13 mouse cellular contexts compared by ENCODE assay signal in the genomic region with DNA sequence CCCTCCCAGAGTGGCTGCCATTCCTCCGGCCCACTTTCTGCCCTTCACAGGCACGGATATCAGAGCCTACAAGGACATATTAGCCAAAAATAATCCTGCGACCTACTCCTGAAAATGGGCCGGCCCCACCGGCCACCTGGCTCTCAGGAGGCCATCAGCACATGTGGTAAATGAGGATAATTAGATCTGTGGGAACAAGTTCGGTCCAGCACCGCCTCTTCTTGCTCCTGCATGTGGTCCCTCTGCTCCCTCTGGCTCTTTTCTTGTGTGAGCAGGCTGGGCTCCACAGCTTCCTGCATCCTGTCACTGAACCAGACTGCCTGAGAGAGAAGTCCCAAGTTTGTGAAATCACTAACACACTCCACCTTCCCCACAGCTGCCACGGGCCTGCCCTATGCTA. TPM values are rescaled to one million over a fixed set of nuclear protein-coding genes. Genes with fewer than 3 reads are reported as not detected.
A peak's percentile ranks its signal among the peaks of the same experiment; 100 is the strongest.
DNase-seq lines count a peak whose midpoint lies in the region; ATAC-seq and TF ChIP-seq lines count a peak whose summit lies in the region.
"Had no signal": no experiment of that assay in that cellular context is flagged by ENCODE, and none has a peak within 500 bp of the region (broad histone marks: within the 10 kb centered on the region; RNA-seq: fewer than 3 reads in every experiment).

No protein-coding gene starts in this region.

- 0 out of 2 replicates have a peak overlapping the region, but pooled peaks have one; percentile 4 for H3K9ac ChIP-seq in hindbrain, embryonic 16.5 days (ENCODE audit: low read depth, low read length)
- no peak overlapping the region for H3K9ac ChIP-seq in hindbrain, postnatal 0 days (replicated peaks; ENCODE audit: low read length)
- no peak overlapping the region for H3K9ac ChIP-seq in neural tube, embryonic 12.5 days
- H3K9ac ChIP-seq in neural tube, embryonic 15.5 days (replicated peaks) = no peak overlapping the region
- H3K9ac ChIP-seq in liver, embryonic 15.5 days = no peak overlapping the region
- H3K9ac ChIP-seq: hindbrain, embryonic 12.5 days; limb, embryonic 15.5 days; midbrain, embryonic 13.5 days had no signal

- H3K27ac ChIP-seq in hindbrain, embryonic 16.5 days (ENCODE audit: low read depth, low read length) = no peak overlapping the region
- H3K27ac ChIP-seq in hindbrain, postnatal 0 days = no peak overlapping the region
- H3K27ac ChIP-seq in neural tube, embryonic 12.5 days = 0 out of 2 replicates have a peak overlapping the region, but pooled peaks have one; percentile 10
- H3K27ac ChIP-seq in neural tube, embryonic 15.5 days (replicated peaks) = no peak overlapping the region
- H3K27ac ChIP-seq in liver, embryonic 15.5 days (replicated peaks) = no peak overlapping the region
- H3K27ac ChIP-seq: hindbrain, embryonic 12.5 days; limb, embryonic 15.5 days; midbrain, embryonic 13.5 days had no signal

- peak; percentile 44 for DNase-seq in cerebellum, adult 9-11 months
- DNase-seq in cerebellum, adult 8-10 months = no peak
- no peak for DNase-seq in hindbrain, postnatal 0 days (ENCODE audit: low spot score)
- no peak for DNase-seq in left cerebral cortex, adult 9 months (ENCODE audit: low spot score in 2 of 2)
- DNase-seq: thymus, postnatal 36 days had no signal

- no peaks in the 10 kb centered on the region for H3K27me3 ChIP-seq in hindbrain, embryonic 16.5 days (replicated peaks; ENCODE audit: control insufficient read depth, insufficient read depth, low read length)
- no peaks in the 10 kb centered on the region for H3K27me3 ChIP-seq in hindbrain, postnatal 0 days (ENCODE audit: insufficient read depth, low read length)
- no peaks in the 10 kb centered on the region for H3K27me3 ChIP-seq in neural tube, embryonic 12.5 days (replicated peaks)
- H3K27me3 ChIP-seq in neural tube, embryonic 15.5 days (replicated peaks) = no peaks in the 10 kb centered on the region
- peaks cover 21% of the 10 kb centered on the region for H3K27me3 ChIP-seq in liver, embryonic 15.5 days
- H3K27me3 ChIP-seq: hindbrain, embryonic 12.5 days; limb, embryonic 15.5 days; midbrain, embryonic 13.5 days had no signal

- no peak for TF ChIP-seq CTCF in hindbrain, postnatal 0 days (IDR thresholded peaks at IDR 0.05; ENCODE audit: low read depth)

- H3K36me3 ChIP-seq in hindbrain, embryonic 16.5 days (ENCODE audit: control insufficient read depth, insufficient read depth, low read length) = no peaks in the 10 kb centered on the region
- no peaks in the 10 kb centered on the region for H3K36me3 ChIP-seq in hindbrain, postnatal 0 days (ENCODE audit: insufficient read depth, low read length)
- H3K36me3 ChIP-seq in neural tube, embryonic 12.5 days = no peaks in the 10 kb centered on the region
- H3K36me3 ChIP-seq in neural tube, embryonic 15.5 days = no peaks in the 10 kb centered on the region
- H3K36me3 ChIP-seq in liver, embryonic 15.5 days (replicated peaks) = no peaks in the 10 kb centered on the region
- H3K36me3 ChIP-seq: hindbrain, embryonic 12.5 days; limb, embryonic 15.5 days; midbrain, embryonic 13.5 days had no signal

- ATAC-seq in hindbrain, embryonic 16.5 days = no peak
- no peak for ATAC-seq in hindbrain, postnatal 0 days
- ATAC-seq in neural tube, embryonic 12.5 days (ENCODE audit: low FRiP score, low read depth) = no peak
- ATAC-seq in neural tube, embryonic 15.5 days (ENCODE audit: low FRiP score) = no peak
- no peak for ATAC-seq in liver, embryonic 15.5 days (ENCODE audit: insufficient read depth)
- ATAC-seq: activated CD4-positive, CD25-positive, alpha-beta regulatory T cell, adult 4 months; midbrain, embryonic 13.5 days had no signal

- 72% methylated on average over 8 of the region's 8 CpGs for WGBS in hindbrain, embryonic 16.5 days
- 78% methylated on average over 8 of the region's 8 CpGs for WGBS in hindbrain, postnatal 0 days
- WGBS in neural tube, embryonic 12.5 days = 70% methylated on average over 8 of the region's 8 CpGs
- WGBS in neural tube, embryonic 15.5 days = 65% methylated on average over 8 of the region's 8 CpGs
- 34% methylated on average over 8 of the region's 8 CpGs for WGBS in liver, embryonic 15.5 days (ENCODE audit: insufficient replicate concordance)

- H3K4me2 ChIP-seq in hindbrain, embryonic 16.5 days (ENCODE audit: low read length) = no peak overlapping the region
- H3K4me2 ChIP-seq in hindbrain, postnatal 0 days (ENCODE audit: low read depth, low read length) = no peak overlapping the region
- no peak overlapping the region for H3K4me2 ChIP-seq in neural tube, embryonic 12.5 days (replicated peaks)
- H3K4me2 ChIP-seq in neural tube, embryonic 15.5 days = no peak overlapping the region
- peak overlapping the region; percentile 3; the same call in 1 of the 2 replicates for H3K4me2 ChIP-seq in liver, embryonic 15.5 days
- H3K4me2 ChIP-seq: hindbrain, embryonic 12.5 days; limb, embryonic 15.5 days; midbrain, embryonic 13.5 days had no signal

- no peaks in the 10 kb centered on the region for H3K9me3 ChIP-seq in hindbrain, embryonic 16.5 days (ENCODE audit: control insufficient read depth, low read length)
- H3K9me3 ChIP-seq in hindbrain, postnatal 0 days (ENCODE audit: low read length) = no peaks in the 10 kb centered on the region
- H3K9me3 ChIP-seq in neural tube, embryonic 12.5 days = no peaks in the 10 kb centered on the region
- no peaks in the 10 kb centered on the region for H3K9me3 ChIP-seq in neural tube, embryonic 15.5 days (replicated peaks)
- H3K9me3 ChIP-seq in liver, embryonic 15.5 days (replicated peaks) = no peaks in the 10 kb centered on the region
- H3K9me3 ChIP-seq: hindbrain, embryonic 12.5 days; limb, embryonic 15.5 days; midbrain, embryonic 13.5 days had no signal

- H3K4me3 ChIP-seq in hindbrain, embryonic 16.5 days (ENCODE audit: low read length) = no peak overlapping the region
- no peak overlapping the region for H3K4me3 ChIP-seq in hindbrain, postnatal 0 days (ENCODE audit: low read length)
- no peak overlapping the region for H3K4me3 ChIP-seq in neural tube, embryonic 12.5 days
- no peak overlapping the region for H3K4me3 ChIP-seq in neural tube, embryonic 15.5 days (replicated peaks)
- no peak overlapping the region for H3K4me3 ChIP-seq in liver, embryonic 15.5 days (replicated peaks)
- H3K4me3 ChIP-seq: hindbrain, embryonic 12.5 days; limb, embryonic 15.5 days; midbrain, embryonic 13.5 days had no signal

- peaks cover 10% of the 10 kb centered on the region for H3K4me1 ChIP-seq in hindbrain, embryonic 16.5 days (ENCODE audit: control insufficient read depth, insufficient read depth, low read depth, low read length)
- H3K4me1 ChIP-seq in hindbrain, postnatal 0 days (ENCODE audit: insufficient read depth, low read length) = no peaks in the 10 kb centered on the region
- H3K4me1 ChIP-seq in neural tube, embryonic 12.5 days = peaks cover 25% of the 10 kb centered on the region
- peaks cover 25% of the 10 kb centered on the region for H3K4me1 ChIP-seq in neural tube, embryonic 15.5 days
- peaks cover 64% of the 10 kb centered on the region for H3K4me1 ChIP-seq in liver, embryonic 15.5 days (replicated peaks)

RNA-seq across cellular contexts. Expression of a gene that starts 3.4 kb away (rescaled TPM):
- 24.4 and 24.7 TPM in 2 replicates for polyA plus RNA-seq in hindbrain, embryonic 16.5 days (2015; fragmentation: Nextera tagmentation; extraction: Ambion mirVana)
- total RNA-seq in hindbrain, postnatal 0 days (2014; rRNA removed) = 40.3 and 42.3 TPM in 2 replicates
- polyA plus RNA-seq in hindbrain, postnatal 0 days (2015; fragmentation: Nextera tagmentation; extraction: Ambion mirVana) = 20.4 and 21.2 TPM in 2 replicates
- polyA plus RNA-seq in neural tube, embryonic 12.5 days (2016; fragmentation: Nextera tagmentation; extraction: Ambion mirVana) = 94.3 and 99.6 TPM in 2 replicates
- 22.7 and 30.1 TPM in 2 replicates for polyA plus RNA-seq in neural tube, embryonic 15.5 days (2015; fragmentation: Nextera tagmentation; extraction: Ambion mirVana)
- 4.9 and 5.9 TPM in 2 replicates for polyA plus RNA-seq in liver, embryonic 15.5 days (2015; fragmentation: Nextera tagmentation; extraction: Ambion mirVana)

RNA-seq across cellular contexts. Expression of a gene that starts 23.0 kb away (rescaled TPM):
- polyA plus RNA-seq in hindbrain, embryonic 16.5 days (2015; fragmentation: Nextera tagmentation; extraction: Ambion mirVana) = 42.0 and 42.8 TPM in 2 replicates
- total RNA-seq in hindbrain, postnatal 0 days (2014; rRNA removed) = 36.4 and 53.8 TPM in 2 replicates
- 40.4 and 47.5 TPM in 2 replicates for polyA plus RNA-seq in hindbrain, postnatal 0 days (2015; fragmentation: Nextera tagmentation; extraction: Ambion mirVana)
- polyA plus RNA-seq in neural tube, embryonic 12.5 days (2016; fragmentation: Nextera tagmentation; extraction: Ambion mirVana) = 50.4 and 50.8 TPM in 2 replicates
- 42.2 and 46.7 TPM in 2 replicates for polyA plus RNA-seq in neural tube, embryonic 15.5 days (2015; fragmentation: Nextera tagmentation; extraction: Ambion mirVana)
- 19.5 and 22.4 TPM in 2 replicates for polyA plus RNA-seq in liver, embryonic 15.5 days (2015; fragmentation: Nextera tagmentation; extraction: Ambion mirVana)

RNA-seq across cellular contexts. Expression of a gene that starts 23.1 kb away (rescaled TPM):
- polyA plus RNA-seq in hindbrain, embryonic 16.5 days (2015; fragmentation: Nextera tagmentation; extraction: Ambion mirVana) = 284 and 297 TPM in 2 replicates
- 126 and 159 TPM in 2 replicates for total RNA-seq in hindbrain, postnatal 0 days (2014; rRNA removed)
- 286 and 291 TPM in 2 replicates for polyA plus RNA-seq in hindbrain, postnatal 0 days (2015; fragmentation: Nextera tagmentation; extraction: Ambion mirVana)
- polyA plus RNA-seq in neural tube, embryonic 12.5 days (2016; fragmentation: Nextera tagmentation; extraction: Ambion mirVana) = 266 and 267 TPM in 2 replicates
- polyA plus RNA-seq in neural tube, embryonic 15.5 days (2015; fragmentation: Nextera tagmentation; extraction: Ambion mirVana) = 299 and 314 TPM in 2 replicates
- polyA plus RNA-seq in liver, embryonic 15.5 days (2015; fragmentation: Nextera tagmentation; extraction: Ambion mirVana) = 190 and 246 TPM in 2 replicates

RNA-seq across cellular contexts. Expression of a gene that starts 36.3 kb away (rescaled TPM):
- 40.0 and 44.3 TPM in 2 replicates for polyA plus RNA-seq in hindbrain, embryonic 16.5 days (2015; fragmentation: Nextera tagmentation; extraction: Ambion mirVana)
- total RNA-seq in hindbrain, postnatal 0 days (2014; rRNA removed) = 92.5 and 101 TPM in 2 replicates
- polyA plus RNA-seq in hindbrain, postnatal 0 days (2015; fragmentation: Nextera tagmentation; extraction: Ambion mirVana) = 43.4 and 45.5 TPM in 2 replicates
- polyA plus RNA-seq in neural tube, embryonic 12.5 days (2016; fragmentation: Nextera tagmentation; extraction: Ambion mirVana) = 13.7 and 16.4 TPM in 2 replicates
- 35.5 and 42.4 TPM in 2 replicates for polyA plus RNA-seq in neural tube, embryonic 15.5 days (2015; fragmentation: Nextera tagmentation; extraction: Ambion mirVana)
- polyA plus RNA-seq in liver, embryonic 15.5 days (2015; fragmentation: Nextera tagmentation; extraction: Ambion mirVana) = 0.13 and 0.25 TPM in 2 replicates
- polyA plus RNA-seq: activated CD4-positive, CD25-positive, alpha-beta regulatory T cell, adult 4 months had no signal

RNA-seq across cellular contexts. Expression of a gene that starts 45.0 kb away (rescaled TPM):
- polyA plus RNA-seq in hindbrain, embryonic 16.5 days (2015; fragmentation: Nextera tagmentation; extraction: Ambion mirVana) = 132 and 134 TPM in 2 replicates
- total RNA-seq in hindbrain, postnatal 0 days (2014; rRNA removed) = 108 TPM in 2 replicates
- polyA plus RNA-seq in hindbrain, postnatal 0 days (2015; fragmentation: Nextera tagmentation; extraction: Ambion mirVana) = 96.4 and 102 TPM in 2 replicates
- 56.1 and 59.9 TPM in 2 replicates for polyA plus RNA-seq in neural tube, embryonic 12.5 days (2016; fragmentation: Nextera tagmentation; extraction: Ambion mirVana)
- 106 and 112 TPM in 2 replicates for polyA plus RNA-seq in neural tube, embryonic 15.5 days (2015; fragmentation: Nextera tagmentation; extraction: Ambion mirVana)
- 12.4 and 15.2 TPM in 2 replicates for polyA plus RNA-seq in liver, embryonic 15.5 days (2015; fragmentation: Nextera tagmentation; extraction: Ambion mirVana)
